Mouse (Mus musculus): ENCODE results near the gene Enpp7. TPM values are rescaled to one million over a fixed set of nuclear protein-coding genes. Genes with fewer than 3 reads are reported as not detected.

The Enpp7 gene
- total RNA-seq, 2 experiments from 2014 or later: not detected

- no peak for TF ChIP-seq CTCF (IDR thresholded peaks at IDR 0.05)
- intact Hi-C loops (cut with DNase I): no loop called here
- Histone ChIP-seq H3K4me3 (no peak overlapping the region), H3K27ac (no peak overlapping the region)
- DNase-seq: peak; percentile 56
Observed at GRCm38 (mm10) chr11:119026203-119026602, 38.2 kb downstream of the Enpp7 start.

GRCm38 (mm10) chr11:119033874-119034558 is 46.0 kb downstream of the Enpp7 start:
- peak; percentile 90 for DNase-seq
- intact Hi-C loops (cut with DNase I): loop anchor here (1.0 kb wide), 1 partner anchor 156 kb away; no protein-coding TSS in a partner anchor
- peak; percentile 98 for TF ChIP-seq CTCF (IDR thresholded peaks at IDR 0.05)
- Histone ChIP-seq H3K27ac (no peak overlapping the region), H3K4me3 (peak overlapping the region; percentile 62)

DNA sequence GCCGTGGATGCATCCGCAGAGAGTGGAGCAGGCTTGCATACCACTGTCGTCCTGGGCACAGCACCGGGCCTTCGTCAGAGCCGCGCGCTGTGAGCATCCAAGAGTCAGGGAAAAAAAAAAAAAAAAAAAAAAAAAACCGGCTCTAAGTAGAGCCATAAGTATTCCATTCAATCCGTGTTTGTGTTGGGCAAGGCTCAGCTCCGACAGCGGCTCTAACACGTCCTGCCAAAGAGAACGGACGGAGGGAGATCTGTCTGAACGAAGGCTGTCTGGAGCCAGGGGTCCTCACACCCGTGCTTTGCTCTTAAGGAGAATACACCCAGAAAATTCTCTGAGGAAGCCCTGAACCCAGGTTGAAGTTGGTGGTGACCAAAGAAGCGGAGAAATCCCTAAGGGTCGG is 46.6 kb downstream of the Enpp7 start:
- TF ChIP-seq CTCF (IDR thresholded peaks at IDR 0.05): no peak
- intact Hi-C loops (cut with DNase I): loop anchor here (1.0 kb wide), 1 partner anchor 156 kb away; no protein-coding TSS in a partner anchor
- H3K27ac ChIP-seq: no peak overlapping the region

GRCm38 (mm10) chr11:119035094-119035685 is 47.2 kb downstream of the Enpp7 start:
- intact Hi-C loops (cut with DNase I): no loop called here
- H3K4me3 ChIP-seq: no peak overlapping the region
- TF ChIP-seq CTCF (IDR thresholded peaks at IDR 0.05): no peak
- peak; percentile 23 for DNase-seq
- no peak overlapping the region for H3K27ac ChIP-seq

More for the DNA sequence above, 46.6 kb downstream of the Enpp7 start:
- no peak for DNase-seq
- peak overlapping the region; percentile 62 for H3K4me3 ChIP-seq

- TF ChIP-seq CTCF (IDR thresholded peaks at IDR 0.05): no peak
- no peak overlapping the region for H3K27ac ChIP-seq
- intact Hi-C loops (cut with DNase I): no loop called here
- no peak overlapping the region for H3K4me3 ChIP-seq
- no peak for DNase-seq
Observed at GRCm38 (mm10) chr11:119035686-119036165, 47.7 kb downstream of the Enpp7 start.

- no peak for TF ChIP-seq CTCF (IDR thresholded peaks at IDR 0.05)
- H3K27ac ChIP-seq: no peak overlapping the region
- no peak for DNase-seq
- H3K4me3 ChIP-seq: no peak overlapping the region
- intact Hi-C loops (cut with DNase I): no loop called here
Observed at GRCm38 (mm10) chr11:119036447-119036846, 48.5 kb downstream of the Enpp7 start.

- intact Hi-C loops (cut with DNase I): no loop called here
- no peak for DNase-seq
- TF ChIP-seq CTCF (IDR thresholded peaks at IDR 0.05): no peak
- Histone ChIP-seq H3K27ac (peak overlapping the region; percentile 41), H3K4me3 (peak overlapping the region; percentile 71)
Observed at GRCm38 (mm10) chr11:119036934-119037779, 49.2 kb downstream of the Enpp7 start.

DNA sequence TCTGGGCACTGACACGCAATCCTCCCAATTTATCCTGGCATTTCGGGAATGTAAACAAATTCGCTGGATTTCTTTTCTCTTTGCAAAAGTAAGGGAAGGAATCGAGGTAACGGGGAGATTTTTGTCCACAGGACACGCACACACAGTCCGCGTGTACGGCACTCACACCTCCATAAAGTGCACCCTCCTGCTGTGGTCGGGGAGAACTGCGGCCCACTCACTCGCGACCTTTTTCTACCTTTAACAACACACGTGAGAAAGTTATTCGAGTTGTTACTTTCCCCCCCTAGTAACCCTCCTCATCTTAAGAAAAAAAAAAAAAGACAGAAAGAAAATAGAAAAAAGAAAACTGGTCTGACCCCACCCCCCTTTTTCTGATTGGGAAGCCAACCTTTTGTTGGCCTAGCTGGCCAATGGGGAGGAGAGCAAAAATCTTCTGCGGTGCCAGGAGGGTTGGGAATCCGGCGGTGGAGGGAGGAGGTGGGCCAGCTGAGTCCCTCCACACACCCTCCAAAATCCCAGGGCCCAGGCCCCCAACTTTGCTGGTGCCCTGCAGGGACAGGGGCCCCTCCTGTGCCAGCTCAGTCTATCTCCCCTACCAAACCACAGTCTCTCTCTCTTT is 49.9 kb downstream of the Enpp7 start:
- DNase-seq: no peak
- peak overlapping the region; percentile 71 for H3K4me3 ChIP-seq
- H3K27ac ChIP-seq: 0 out of 2 replicates have a peak overlapping the region, but pooled peaks have one; percentile 41
- intact Hi-C loops (cut with DNase I): no loop called here
- no peak for TF ChIP-seq CTCF (IDR thresholded peaks at IDR 0.05)

DNA sequence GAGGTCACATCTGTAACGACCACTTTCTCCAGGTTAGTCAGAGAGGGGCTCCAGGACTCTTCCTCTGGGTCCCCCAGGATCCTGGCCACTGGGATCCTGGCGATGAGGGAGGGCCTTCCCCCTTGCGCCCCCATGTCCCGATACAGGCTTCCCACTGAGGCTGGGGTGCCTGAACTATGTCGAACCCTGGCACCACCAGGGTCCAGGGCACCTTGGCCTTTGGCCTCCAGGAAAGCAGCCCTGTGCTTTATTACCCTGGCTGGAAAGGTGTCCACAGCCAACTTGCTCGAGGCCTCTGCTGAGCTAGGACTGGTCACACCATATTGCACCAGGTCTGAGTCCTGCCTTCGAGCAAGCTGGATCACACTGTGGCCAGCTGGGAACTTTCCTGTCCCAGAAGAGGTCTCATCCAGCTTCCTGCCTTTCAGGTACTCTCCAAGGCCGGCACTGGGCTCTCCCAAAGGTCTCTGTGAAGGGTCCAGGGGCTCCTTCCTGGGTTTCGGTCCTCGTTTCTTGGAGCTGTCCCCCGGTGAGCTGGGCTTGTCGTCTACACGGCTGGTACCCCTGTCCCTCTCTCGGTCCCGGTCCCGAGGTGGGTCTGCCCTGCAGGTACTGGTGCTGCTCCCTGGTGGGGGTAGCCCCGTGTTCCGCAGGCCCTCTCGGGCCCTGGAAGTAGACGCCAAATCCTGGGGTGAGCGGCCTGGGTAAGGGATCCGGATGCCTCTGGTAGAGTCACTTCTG is 50.9 kb downstream of the Enpp7 start:
- no peak overlapping the region for H3K27ac ChIP-seq
- no peak overlapping the region for H3K4me3 ChIP-seq
- no peak for DNase-seq
- intact Hi-C loops (cut with DNase I): no loop called here
- TF ChIP-seq CTCF (IDR thresholded peaks at IDR 0.05): no peak

- Histone ChIP-seq H3K4me3 (peak overlapping the region; percentile 88), H3K27ac (peak overlapping the region; percentile 95)
- TF ChIP-seq CTCF (IDR thresholded peaks at IDR 0.05): no peak
- no peak for DNase-seq
- intact Hi-C loops (cut with DNase I): loop anchor here (5.0 kb wide), 2 partner anchors 47 to 87 kb away; partner anchors contain the start of gene Cbx4
Observed at GRCm38 (mm10) chr11:119039732-119040512, 51.9 kb downstream of the Enpp7 start.
